Mouse (Mus musculus): ENCODE results near the gene Dync1li2. TPM values are rescaled to one million over a fixed set of nuclear protein-coding genes. Genes with fewer than 3 reads are reported as not detected.

Dync1li2 gene
- polyA plus RNA-seq, 1 experiment from 2014 or later, result 19.0 TPM

GRCm38 (mm10) chr8:104375959-104376358, 66.9 kb downstream of the Dync1li2 start:
- peaks cover 12% of the 10 kb centered on the region; the same call in 1 of the 2 replicates for H3K4me1 ChIP-seq (replicated peaks; ENCODE audit: control insufficient read depth, insufficient read depth, low read length)
- peak overlapping the region; percentile 84 for H3K27ac ChIP-seq (ENCODE audit: low read depth, low read length)
- H3K4me3 ChIP-seq (ENCODE audit: low read depth, low read length), result no peak overlapping the region
- no peaks in the 10 kb centered on the region for H3K27me3 ChIP-seq (replicated peaks; ENCODE audit: control insufficient read depth, insufficient read depth, low read length)
- no peak for ATAC-seq
- no peaks in the 10 kb centered on the region for H3K36me3 ChIP-seq (ENCODE audit: control insufficient read depth, insufficient read depth)
- no peak for TF ChIP-seq CTCF (IDR thresholded peaks at IDR 0.05; ENCODE audit: low read depth)
- no peaks in the 10 kb centered on the region for H3K9me3 ChIP-seq (ENCODE audit: control insufficient read depth)
- H3K4me2 ChIP-seq (replicated peaks; ENCODE audit: low read depth), result 0 out of 2 replicates have a peak overlapping the region, but pooled peaks have one; percentile 54
- H3K9ac ChIP-seq (ENCODE audit: low read depth, low read length), result 0 out of 2 replicates have a peak overlapping the region, but pooled peaks have one; percentile 17
- WGBS, result 57% methylated on average over 5 of the region's 5 CpGs

GRCm38 (mm10) chr8:104374864-104375846, 67.7 kb downstream of the Dync1li2 start:
- WGBS, result 15% methylated on average over 14 of the region's 14 CpGs
- H3K9me3 ChIP-seq (ENCODE audit: control insufficient read depth), result no peaks in the 10 kb centered on the region

GRCm38 (mm10) chr8:104374269-104374668, 68.6 kb downstream of the Dync1li2 start:
- Histone ChIP-seq H3K4me2 (replicated peaks; ENCODE audit: low read depth) (peak overlapping the region; percentile 54), H3K36me3 (ENCODE audit: control insufficient read depth, insufficient read depth) (no peaks in the 10 kb centered on the region), H3K27ac (ENCODE audit: low read depth, low read length) (peak overlapping the region; percentile 84), H3K4me3 (ENCODE audit: low read depth, low read length) (no peak overlapping the region), H3K9me3 (ENCODE audit: control insufficient read depth) (no peaks in the 10 kb centered on the region), H3K4me1 (replicated peaks; ENCODE audit: control insufficient read depth, insufficient read depth, low read length) (peaks cover 12% of the 10 kb centered on the region; the same call in 1 of the 2 replicates), H3K9ac (ENCODE audit: low read depth, low read length) (no peak overlapping the region), H3K27me3 (replicated peaks; ENCODE audit: control insufficient read depth, insufficient read depth, low read length) (no peaks in the 10 kb centered on the region)
- peak; percentile 43 for ATAC-seq
- no peak for TF ChIP-seq CTCF (IDR thresholded peaks at IDR 0.05; ENCODE audit: low read depth)
- WGBS, result 40% methylated on average over 11 of the region's 11 CpGs

More at GRCm38 (mm10) chr8:104374864-104375846, 67.7 kb downstream of the Dync1li2 start:
- Histone ChIP-seq H3K4me3 (ENCODE audit: low read depth, low read length) (no peak overlapping the region), H3K27ac (ENCODE audit: low read depth, low read length) (peak overlapping the region; percentile 84), H3K27me3 (replicated peaks; ENCODE audit: control insufficient read depth, insufficient read depth, low read length) (no peaks in the 10 kb centered on the region), H3K36me3 (ENCODE audit: control insufficient read depth, insufficient read depth) (no peaks in the 10 kb centered on the region), H3K4me2 (replicated peaks; ENCODE audit: low read depth) (peak overlapping the region; percentile 54), H3K4me1 (replicated peaks; ENCODE audit: control insufficient read depth, insufficient read depth, low read length) (peaks cover 12% of the 10 kb centered on the region; the same call in 1 of the 2 replicates), H3K9ac (ENCODE audit: low read depth, low read length) (0 out of 2 replicates have a peak overlapping the region, but pooled peaks have one; percentile 17)
- peak; percentile 89 for ATAC-seq
- TF ChIP-seq CTCF (IDR thresholded peaks at IDR 0.05; ENCODE audit: low read depth), result no peak

GRCm38 (mm10) chr8:104373779-104374178, 69.1 kb downstream of the Dync1li2 start:
- Histone ChIP-seq H3K27me3 (replicated peaks; ENCODE audit: control insufficient read depth, insufficient read depth, low read length) (no peaks in the 10 kb centered on the region), H3K27ac (ENCODE audit: low read depth, low read length) (peak overlapping the region; percentile 46), H3K4me1 (replicated peaks; ENCODE audit: control insufficient read depth, insufficient read depth, low read length) (peaks cover 12% of the 10 kb centered on the region; the same call in 1 of the 2 replicates), H3K4me3 (ENCODE audit: low read depth, low read length) (no peak overlapping the region), H3K9ac (ENCODE audit: low read depth, low read length) (no peak overlapping the region), H3K4me2 (replicated peaks; ENCODE audit: low read depth) (peak overlapping the region; percentile 54), H3K9me3 (ENCODE audit: control insufficient read depth) (no peaks in the 10 kb centered on the region), H3K36me3 (ENCODE audit: control insufficient read depth, insufficient read depth) (no peaks in the 10 kb centered on the region)
- 46% methylated on average over 11 of the region's 11 CpGs for WGBS
- ATAC-seq, result peak; percentile 31; the same call in 1 of the 2 replicates
- TF ChIP-seq CTCF (IDR thresholded peaks at IDR 0.05; ENCODE audit: low read depth), result peak; percentile 60

- Histone ChIP-seq H3K36me3 (ENCODE audit: control insufficient read depth, insufficient read depth) (no peaks in the 10 kb centered on the region), H3K9ac (ENCODE audit: low read depth, low read length) (no peak overlapping the region), H3K4me3 (ENCODE audit: low read depth, low read length) (no peak overlapping the region), H3K27ac (ENCODE audit: low read depth, low read length) (no peak overlapping the region), H3K4me2 (replicated peaks; ENCODE audit: low read depth) (no peak overlapping the region), H3K9me3 (ENCODE audit: control insufficient read depth) (no peaks in the 10 kb centered on the region), H3K4me1 (replicated peaks; ENCODE audit: control insufficient read depth, insufficient read depth, low read length) (peaks cover 9% of the 10 kb centered on the region; the same call in 1 of the 2 replicates), H3K27me3 (replicated peaks; ENCODE audit: control insufficient read depth, insufficient read depth, low read length) (no peaks in the 10 kb centered on the region)
- no peak for TF ChIP-seq CTCF (IDR thresholded peaks at IDR 0.05; ENCODE audit: low read depth)
- ATAC-seq, result no peak
- 79% methylated on average over 6 of the region's 6 CpGs for WGBS
Measured at GRCm38 (mm10) chr8:104371121-104371520, 71.7 kb downstream of the Dync1li2 start.

GRCm38 (mm10) chr8:104370071-104370470, 72.8 kb downstream of the Dync1li2 start:
- Histone ChIP-seq H3K4me2 (replicated peaks; ENCODE audit: low read depth) (no peak overlapping the region), H3K4me3 (ENCODE audit: low read depth, low read length) (no peak overlapping the region), H3K9ac (ENCODE audit: low read depth, low read length) (no peak overlapping the region), H3K27me3 (replicated peaks; ENCODE audit: control insufficient read depth, insufficient read depth, low read length) (no peaks in the 10 kb centered on the region), H3K27ac (ENCODE audit: low read depth, low read length) (no peak overlapping the region), H3K9me3 (ENCODE audit: control insufficient read depth) (no peaks in the 10 kb centered on the region), H3K36me3 (ENCODE audit: control insufficient read depth, insufficient read depth) (no peaks in the 10 kb centered on the region), H3K4me1 (replicated peaks; ENCODE audit: control insufficient read depth, insufficient read depth, low read length) (0 out of 2 replicates have a peak, but pooled peaks cover 4% of the 10 kb centered on the region)
- 64% methylated on average over 6 of the region's 6 CpGs for WGBS
- ATAC-seq, result no peak
- TF ChIP-seq CTCF (IDR thresholded peaks at IDR 0.05; ENCODE audit: low read depth), result no peak

Data from intestine, postnatal 0 days (tissue).